Mouse (Mus musculus): ENCODE results near the gene Ifna5. TPM values are rescaled to one million over a fixed set of nuclear protein-coding genes. Genes with fewer than 3 reads are reported as not detected.
"Not testable (repeated sequence)": the region's sequence is repeated elsewhere in the genome, so short reads cannot be mapped to it uniquely, and the experiment has no call there.

Gene Ifna5
- not detected for total RNA-seq (2021)
- long read RNA-seq, experiment 1, result 0 reads
- long read RNA-seq, experiment 2, result 0 reads

GRCm38 (mm10) chr4:88835225-88835624 lies at the start of gene Ifna5:
Gene Ifna5, plus strand, starts transcription at chr4:88835525.
- DNase-seq (ENCODE audit: low spot score in 2 of 2), result not testable (repeated sequence)

GRCm38 (mm10) chr4:88788402-88788801 lies 46.9 kb upstream of the Ifna5 start, which contains the start of gene Gm13277:
Gene Gm13277, plus strand, starts transcription at chr4:88788632.
- peak; percentile 48 to 55 for DNase-seq (ENCODE audit: low spot score in 2 of 2)

- DNase-seq (ENCODE audit: low spot score in 2 of 2), result not testable (repeated sequence)
These were observed 44.1 kb upstream of the Ifna5 start, which contains the start of gene Gm13278 for GRCm38 (mm10) chr4:88791250-88791649. Gene Gm13278, plus strand, starts transcription at chr4:88791550.

- DNase-seq (ENCODE audit: low spot score in 2 of 2), result peak; percentile 45 to 58
These were observed 41.2 kb upstream of the Ifna5 start, which contains the start of gene Gm13275 for GRCm38 (mm10) chr4:88793936-88794675. Gene Gm13275, plus strand, starts transcription at chr4:88794487.

GRCm38 (mm10) chr4:88797097-88797496 lies 38.2 kb upstream of the Ifna5 start, which contains the start of gene Gm13279:
Gene Gm13279, plus strand, starts transcription at chr4:88797397.
- not testable (repeated sequence) for DNase-seq (ENCODE audit: low spot score in 2 of 2)

GRCm38 (mm10) chr4:88799365-88799764 lies 36.0 kb upstream of the Ifna5 start, which contains the start of gene Gm13285:
Gene Gm13285, plus strand, starts transcription at chr4:88799665.
- DNase-seq (ENCODE audit: low spot score in 2 of 2), result not testable (repeated sequence)

- not testable (repeated sequence) for DNase-seq (ENCODE audit: low spot score in 2 of 2)
These were observed 32.4 kb upstream of the Ifna5 start, which contains the start of gene Gm13287 for GRCm38 (mm10) chr4:88802954-88803353. Gene Gm13287, plus strand, starts transcription at chr4:88803254.

GRCm38 (mm10) chr4:88805231-88805630 lies 30.1 kb upstream of the Ifna5 start, which contains the start of gene Gm13288:
Gene Gm13288, plus strand, starts transcription at chr4:88805531.
- not testable (repeated sequence) for DNase-seq (ENCODE audit: low spot score in 2 of 2)

- DNase-seq (ENCODE audit: low spot score in 2 of 2), result not testable (repeated sequence)
These were observed 29.6 kb upstream of the Ifna5 start for GRCm38 (mm10) chr4:88805761-88806160.

GRCm38 (mm10) chr4:88815928-88816327 lies 19.4 kb upstream of the Ifna5 start, which contains the start of gene Ifna7:
Gene Ifna7, plus strand, starts transcription at chr4:88816228.
- DNase-seq (ENCODE audit: low spot score in 2 of 2), result no peak

GRCm38 (mm10) chr4:88819659-88820058 lies 15.7 kb upstream of the Ifna5 start, which contains the start of gene Ifna11:
Gene Ifna11, plus strand, starts transcription at chr4:88819959.
- no peak for DNase-seq (ENCODE audit: low spot score in 2 of 2)

- peak; percentile 9 to 23 for DNase-seq (ENCODE audit: low spot score in 2 of 2)
These were observed 12.3 kb upstream of the Ifna5 start for GRCm38 (mm10) chr4:88822995-88823394.

- DNase-seq (ENCODE audit: low spot score in 2 of 2), result not testable (repeated sequence)
These were observed 8.2 kb upstream of the Ifna5 start, which contains the start of gene Ifna6 for GRCm38 (mm10) chr4:88827116-88827515. Gene Ifna6, plus strand, starts transcription at chr4:88827416.

- peak; percentile 45 to 56 for DNase-seq (ENCODE audit: low spot score in 2 of 2)
These were observed 4.8 kb upstream of the Ifna5 start for GRCm38 (mm10) chr4:88830523-88830922.

GRCm38 (mm10) chr4:88838828-88839227 lies 3.5 kb downstream of the Ifna5 start:
- DNase-seq (ENCODE audit: low spot score in 2 of 2), result no peak

GRCm38 (mm10) chr4:88840058-88840457 lies 4.7 kb downstream of the Ifna5 start:
- DNase-seq (ENCODE audit: low spot score in 2 of 2), result no peak

- no peak for DNase-seq (ENCODE audit: low spot score in 2 of 2)
These were observed 6.2 kb downstream of the Ifna5 start, which contains the start of gene Ifna4 for GRCm38 (mm10) chr4:88841438-88841911. Gene Ifna4, plus strand, starts transcription at chr4:88841861.

GRCm38 (mm10) chr4:88845334-88845733 lies 10.0 kb downstream of the Ifna5 start:
- DNase-seq (ENCODE audit: low spot score in 2 of 2), result no peak

GRCm38 (mm10) chr4:88849698-88850097 lies 14.4 kb downstream of the Ifna5 start, which contains the start of gene Ifna1:
Gene Ifna1, plus strand, starts transcription at chr4:88850087.
- DNase-seq (ENCODE audit: low spot score in 2 of 2), result no peak

GRCm38 (mm10) chr4:88851026-88851763 lies 15.9 kb downstream of the Ifna5 start:
- DNase-seq (ENCODE audit: low spot score in 2 of 2), result no peak

- no peak for DNase-seq (ENCODE audit: low spot score in 2 of 2)
These were observed 23.9 kb downstream of the Ifna5 start for GRCm38 (mm10) chr4:88859214-88859613.

All from left cerebral cortex, adult 18-20 months (tissue).